Mouse (Mus musculus) E14TG2a.4 (cell line): Measurements from ENCODE around the gene Gm10721.
"Not testable (repeated sequence)": the region's sequence is repeated elsewhere in the genome, so short reads cannot be mapped to it uniquely, and the experiment has no call there.

Experiments used
- CTCF ChIP-seq: conservative IDR thresholded peaks from 2 replicates; pipeline ENCODE4 v1.5.1; 2014; ENCODE audit warnings: low read length
- POU5F1 ChIP-seq: IDR thresholded peaks from 2 replicates; pipeline ENCODE4 v1.6.1; 2014; ENCODE audit warnings: low read length, borderline replicate concordance

- TF ChIP-seq POU5F1, CTCF: not testable (repeated sequence)
These were observed 7.1 kb downstream of the Gm10721 start for GRCm38 (mm10) chr9:3019835-3020727.
